Mouse (Mus musculus) neutrophil, adult 5-6 weeks (primary cell): ENCODE results near the gene Tnfrsf9. TPM values are rescaled to one million over a fixed set of nuclear protein-coding genes. Genes with fewer than 3 reads are reported as not detected.

Experiments used
- ATAC-seq: fragments of 151-379, 151-347 bp; 2 replicates; pipeline ENCODE4 v1.8.0; 2017; ENCODE audit warnings: mild to moderate bottlenecking, moderate TSS enrichment; ENCODE audit not compliant: insufficient number of reproducible peaks, poor library complexity, low FRiP score, severe bottlenecking; ENCODE audit errors: extremely low read depth
- total RNA-seq: library from RNA; stranded (forward); fragments of 200-1000 nt; gene quantifications from 2 replicates; pipeline ENCODE4 v1.2.3, GENCODE M21; 2017

Tnfrsf9 gene
- total RNA-seq, 1 experiment from 2014 or later, result 0.23 TPM

DNA sequence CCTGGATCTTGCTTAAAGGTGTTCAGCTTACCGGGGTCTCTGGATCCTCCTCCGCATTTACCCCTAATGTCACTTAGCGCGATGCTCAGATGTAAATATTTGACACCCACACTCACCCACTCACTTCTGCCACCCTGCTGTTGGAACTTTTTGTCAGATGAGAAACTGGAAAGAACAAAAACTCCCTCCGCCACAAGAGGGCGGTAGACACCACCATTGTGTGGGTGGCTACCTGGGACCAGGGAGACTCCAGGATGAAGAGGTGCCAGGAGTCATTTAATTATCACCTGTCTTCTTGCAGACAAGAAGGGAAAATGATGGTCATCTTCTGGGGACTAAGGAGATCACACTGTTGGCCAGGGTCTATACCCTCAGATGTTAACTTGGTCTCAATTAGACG, 52.2 kb downstream of the Tnfrsf9 start:
- no peak for ATAC-seq

DNA sequence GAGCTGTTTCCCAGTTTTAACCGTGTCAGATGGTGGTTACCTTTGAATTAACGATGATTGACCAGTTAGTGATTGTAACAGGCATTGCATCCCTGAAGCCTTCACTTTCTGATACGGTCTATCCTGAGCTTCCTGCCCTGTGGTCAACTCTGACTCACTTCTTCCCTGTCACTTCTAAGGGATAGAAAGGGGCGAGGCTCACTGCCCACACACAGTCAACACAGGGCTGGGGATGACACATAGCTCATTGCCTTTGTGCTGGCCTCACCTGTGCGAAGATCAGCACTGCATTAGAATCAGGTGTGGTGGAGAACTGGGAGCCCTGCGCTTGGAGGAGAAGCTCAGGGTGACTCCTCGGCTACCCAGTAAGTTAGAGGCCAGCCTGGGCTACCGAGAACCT, 54.6 kb downstream of the Tnfrsf9 start:
- no peak for ATAC-seq

DNA sequence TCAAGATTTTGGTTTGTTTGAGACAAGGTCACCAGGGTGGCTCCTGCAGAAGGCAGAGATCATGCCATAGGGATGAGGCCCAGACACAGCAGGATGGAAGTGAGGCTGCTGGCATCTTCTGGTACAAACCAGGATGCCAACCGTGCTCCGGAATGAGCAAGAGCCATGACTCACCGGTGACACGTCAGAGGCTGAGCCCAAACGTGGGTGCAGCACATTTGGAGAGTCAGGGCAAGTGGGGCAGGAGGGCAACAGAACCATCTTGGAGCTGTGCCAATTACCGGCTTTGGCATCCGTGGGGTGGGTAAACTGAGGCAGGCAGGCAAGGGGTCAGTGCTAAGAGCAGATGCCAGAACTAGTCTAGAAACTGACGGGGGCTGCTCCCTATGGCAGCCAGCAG, 58.9 kb downstream of the Tnfrsf9 start:
- no peak for ATAC-seq

DNA sequence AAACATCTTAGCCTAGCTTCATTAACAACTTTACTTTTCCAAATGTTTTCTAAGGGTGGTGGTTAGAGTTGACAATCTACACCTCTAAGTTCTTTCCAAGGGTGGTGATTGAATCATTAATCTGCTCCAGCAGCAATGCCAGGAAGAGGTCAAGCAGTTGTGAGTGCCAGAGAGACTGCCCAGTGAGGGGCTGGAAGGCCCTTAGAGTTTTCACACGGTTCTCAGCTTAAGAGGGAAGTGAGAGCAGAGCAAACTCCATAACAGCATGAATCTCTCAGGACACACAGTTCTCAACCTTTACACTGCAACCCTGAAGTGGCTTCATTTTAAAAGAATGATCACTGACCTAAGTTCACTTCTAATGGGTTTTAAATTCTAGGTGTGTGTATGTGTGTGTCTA, 60.8 kb downstream of the Tnfrsf9 start:
- ATAC-seq, result no peak

DNA sequence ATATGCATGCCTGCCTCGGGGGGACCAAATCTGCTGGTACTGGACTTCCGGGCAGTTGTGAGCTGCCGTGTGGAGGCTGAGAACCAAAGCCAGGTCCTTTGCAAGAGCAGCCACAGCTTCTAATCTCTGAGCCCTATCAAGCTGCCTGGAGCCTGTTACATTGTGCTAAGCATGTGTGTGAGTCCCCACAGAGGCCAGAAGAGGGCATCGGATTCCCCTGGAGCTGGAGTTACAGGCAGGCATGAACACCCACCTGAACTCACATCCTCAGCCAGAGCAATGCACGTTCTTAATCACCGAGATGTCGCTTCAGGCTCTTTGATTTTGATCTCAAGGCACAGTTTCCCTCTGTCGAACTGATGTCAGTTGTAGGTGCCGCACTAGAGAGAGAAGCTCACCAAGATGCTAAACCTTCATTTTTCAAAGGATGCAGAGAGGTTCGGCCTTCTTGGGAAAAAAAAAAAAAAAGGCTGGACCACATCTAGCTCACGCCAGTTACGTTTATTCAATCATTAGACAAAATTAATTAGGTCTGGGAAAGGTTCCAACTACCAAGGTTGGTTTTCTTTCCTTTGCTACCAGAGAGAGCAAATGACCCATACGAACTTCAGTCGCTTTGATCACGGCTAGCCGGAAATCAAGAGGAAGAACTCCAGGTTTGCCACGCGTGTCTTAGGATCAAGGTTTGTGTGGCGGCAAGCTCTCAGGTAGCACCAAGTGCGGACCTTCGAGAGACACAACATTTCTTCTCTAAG, 64.0 kb downstream of the Tnfrsf9 start:
- no peak for ATAC-seq

DNA sequence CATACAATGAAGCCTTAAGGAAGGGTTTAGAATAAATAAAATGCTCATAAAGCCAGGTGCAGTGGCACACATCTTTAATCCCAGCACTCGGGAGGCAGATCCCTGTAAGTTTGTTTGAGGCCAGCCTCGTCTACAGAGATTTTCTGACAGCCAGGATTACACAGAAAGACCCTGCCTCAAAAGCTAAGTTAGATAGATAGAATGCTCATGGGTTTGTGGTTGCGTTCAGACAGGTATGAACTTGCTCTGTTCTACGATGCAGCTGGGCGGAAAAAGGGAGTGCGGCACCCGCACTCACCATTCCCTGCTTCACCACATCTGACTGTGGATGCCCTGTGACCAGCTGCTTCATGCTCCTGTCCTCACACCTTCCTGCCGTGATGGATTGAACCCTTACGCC, 65.1 kb downstream of the Tnfrsf9 start:
- no peak for ATAC-seq

DNA sequence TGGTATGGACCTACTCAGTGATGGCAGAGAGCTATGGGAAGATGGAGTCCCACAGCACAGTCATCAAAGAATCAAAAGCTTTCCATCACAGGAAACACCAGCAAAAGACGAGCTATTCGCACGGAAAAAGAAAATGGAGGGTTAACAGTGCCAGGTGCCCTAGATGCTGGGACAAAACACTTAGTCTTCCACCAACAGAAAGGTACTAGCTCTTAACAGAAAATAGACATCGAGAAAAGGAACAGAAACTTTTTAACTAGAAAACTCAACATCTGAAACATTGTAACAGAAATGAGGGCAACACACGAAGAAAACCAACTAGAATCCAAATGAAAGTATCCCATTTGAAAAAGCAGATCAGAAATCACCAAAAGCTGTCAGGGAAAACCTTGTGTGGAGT, 65.8 kb downstream of the Tnfrsf9 start:
- no peak for ATAC-seq

DNA sequence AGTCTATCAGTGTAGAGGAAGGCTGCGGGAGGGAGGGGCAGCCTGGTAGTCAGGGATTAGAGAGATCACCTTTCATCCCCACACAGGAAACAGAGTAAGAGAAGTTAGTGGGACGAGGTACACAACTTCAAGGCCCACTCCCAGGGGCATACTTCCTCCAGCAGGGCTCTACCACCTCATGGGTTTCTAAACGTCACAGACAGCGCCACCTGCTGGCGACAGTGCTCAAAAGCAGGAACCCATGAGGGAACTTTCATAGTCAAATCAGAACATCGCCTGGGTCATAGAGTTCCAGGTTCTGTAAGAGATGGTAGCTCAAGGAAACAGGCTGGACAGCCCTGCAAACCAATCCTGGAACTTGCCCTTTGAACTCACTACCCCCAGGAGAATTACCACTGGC, 75.8 kb downstream of the Tnfrsf9 start:
- no peak for ATAC-seq

Other genes with a start within 250 kb of the Tnfrsf9 start
- gene Errfi1, start 60.6 kb upstream of the Tnfrsf9 start, total RNA-seq, result 5.2 and 6.3 TPM in 2 replicates
- 111 and 114 TPM in 2 replicates for gene Park7, start 125 bp upstream of the Tnfrsf9 start, total RNA-seq
- gene Uts2, start 82.5 kb downstream of the Tnfrsf9 start, total RNA-seq, result not detected in 2 replicates
- 2.3 TPM in 2 replicates for gene Per3, start 130.1 kb downstream of the Tnfrsf9 start, total RNA-seq
- gene Vamp3, start 143.4 kb downstream of the Tnfrsf9 start, total RNA-seq, result 79.3 and 80.7 TPM in 2 replicates
- gene Gm13090, start 175.0 kb downstream of the Tnfrsf9 start, total RNA-seq, result not detected in 2 replicates